Mouse (Mus musculus): Measurements from ENCODE around the gene Mbd6.
A peak's percentile ranks its signal among the peaks of the same experiment; 100 is the strongest.

GRCm38 (mm10) chr10:127291881-127292638 is 3.2 kb upstream of the Mbd6 start:
- TF ChIP-seq GATA1 (IDR thresholded peaks at IDR 0.05; ENCODE audit: low read length): peak; percentile 74
- peak; percentile 57 for TF ChIP-seq TAL1 (IDR thresholded peaks at IDR 0.05; ENCODE audit: low read length)

Measured in erythroblast, embryonic 14.5 days (primary cell).